Mouse (Mus musculus): ENCODE results near the gene Fibp. TPM values are rescaled to one million over a fixed set of nuclear protein-coding genes. Genes with fewer than 3 reads are reported as not detected.

The Fibp gene
- polyA plus RNA-seq, 1 experiment = 99.5 TPM

GRCm38 (mm10) chr19:5494314-5494713, 33.9 kb downstream of the Fibp start:
- peaks cover 2% of the 10 kb centered on the region; the same call in 1 of the 2 replicates for H3K36me3 ChIP-seq (ENCODE audit: control insufficient read depth, insufficient read depth, low read length)
- 62% methylated on average over 3 of the region's 3 CpGs for WGBS
- peak; percentile 70 for DNase-seq
- H3K27ac ChIP-seq (ENCODE audit: insufficient read depth, low read depth, low read length) = no peak overlapping the region
- H3K4me1 ChIP-seq (ENCODE audit: control insufficient read depth, insufficient read depth, low read length) = peaks cover 5% of the 10 kb centered on the region; the same call in 1 of the 2 replicates
- no peak overlapping the region for H3K4me3 ChIP-seq (ENCODE audit: insufficient read depth, low read depth, low read length)
- TF ChIP-seq POLR2A (IDR thresholded peaks at IDR 0.05; ENCODE audit: low read depth, low read length) (no peak), CTCF (conservative IDR thresholded peaks at IDR 0.05; ENCODE audit: insufficient read depth, insufficient read length, low read depth, low read length) (no peak)
- H3K27me3 ChIP-seq (replicated peaks; ENCODE audit: control insufficient read depth, insufficient read depth, low read length) = no peaks in the 10 kb centered on the region

GRCm38 (mm10) chr19:5495353-5496051, 35.1 kb downstream of the Fibp start:
- no peak for DNase-seq
- WGBS = 87% methylated on average over 12 of the region's 12 CpGs
- no peak overlapping the region for H3K4me3 ChIP-seq (ENCODE audit: insufficient read depth, low read depth, low read length)
- no peaks in the 10 kb centered on the region for H3K27me3 ChIP-seq (replicated peaks; ENCODE audit: control insufficient read depth, insufficient read depth, low read length)
- H3K27ac ChIP-seq (ENCODE audit: insufficient read depth, low read depth, low read length) = no peak overlapping the region
- TF ChIP-seq CTCF (conservative IDR thresholded peaks at IDR 0.05; ENCODE audit: insufficient read depth, insufficient read length, low read depth, low read length) (no peak), POLR2A (IDR thresholded peaks at IDR 0.05; ENCODE audit: low read depth, low read length) (no peak)
- peaks cover 5% of the 10 kb centered on the region; the same call in 1 of the 2 replicates for H3K4me1 ChIP-seq (ENCODE audit: control insufficient read depth, insufficient read depth, low read length)
- peaks cover 2% of the 10 kb centered on the region; the same call in 1 of the 2 replicates for H3K36me3 ChIP-seq (ENCODE audit: control insufficient read depth, insufficient read depth, low read length)

- Histone ChIP-seq H3K4me1 (ENCODE audit: control insufficient read depth, insufficient read depth, low read length) (peaks cover 5% of the 10 kb centered on the region; the same call in 1 of the 2 replicates), H3K36me3 (ENCODE audit: control insufficient read depth, insufficient read depth, low read length) (peaks cover 2% of the 10 kb centered on the region; the same call in 1 of the 2 replicates), H3K27ac (ENCODE audit: insufficient read depth, low read depth, low read length) (no peak overlapping the region), H3K27me3 (replicated peaks; ENCODE audit: control insufficient read depth, insufficient read depth, low read length) (no peaks in the 10 kb centered on the region), H3K4me3 (ENCODE audit: insufficient read depth, low read depth, low read length) (no peak overlapping the region)
- WGBS = 88% methylated on average over 16 of the region's 16 CpGs
- TF ChIP-seq CTCF (conservative IDR thresholded peaks at IDR 0.05; ENCODE audit: insufficient read depth, insufficient read length, low read depth, low read length) (no peak), POLR2A (IDR thresholded peaks at IDR 0.05; ENCODE audit: low read depth, low read length) (no peak)
- no peak for DNase-seq
These were observed 35.6 kb downstream of the Fibp start for GRCm38 (mm10) chr19:5496052-5496370.

- no peaks in the 10 kb centered on the region for H3K27me3 ChIP-seq (replicated peaks; ENCODE audit: control insufficient read depth, insufficient read depth, low read length)
- no peaks in the 10 kb centered on the region for H3K4me1 ChIP-seq (ENCODE audit: control insufficient read depth, insufficient read depth, low read length)
- 84% methylated on average over 2 of the region's 2 CpGs for WGBS
- TF ChIP-seq CTCF (conservative IDR thresholded peaks at IDR 0.05; ENCODE audit: insufficient read depth, insufficient read length, low read depth, low read length) (no peak), POLR2A (IDR thresholded peaks at IDR 0.05; ENCODE audit: low read depth, low read length) (no peak)
- no peak overlapping the region for H3K27ac ChIP-seq (ENCODE audit: insufficient read depth, low read depth, low read length)
- no peaks in the 10 kb centered on the region for H3K36me3 ChIP-seq (ENCODE audit: control insufficient read depth, insufficient read depth, low read length)
- no peak overlapping the region for H3K4me3 ChIP-seq (ENCODE audit: insufficient read depth, low read depth, low read length)
- DNase-seq = no peak
These were observed 40.0 kb downstream of the Fibp start for GRCm38 (mm10) chr19:5500330-5500875.

GRCm38 (mm10) chr19:5503687-5504086, 43.3 kb downstream of the Fibp start, which contains the start of gene 1700020D05Rik:
Gene 1700020D05Rik, minus strand, starts transcription at chr19:5503787.
- Histone ChIP-seq H3K36me3 (ENCODE audit: control insufficient read depth, insufficient read depth, low read length) (no peaks in the 10 kb centered on the region), H3K4me3 (ENCODE audit: insufficient read depth, low read depth, low read length) (no peak within 1 kb of the TSS), H3K27me3 (replicated peaks; ENCODE audit: control insufficient read depth, insufficient read depth, low read length) (no peaks in the 10 kb centered on the region), H3K27ac (ENCODE audit: insufficient read depth, low read depth, low read length) (no peak within 1 kb of the TSS), H3K4me1 (ENCODE audit: control insufficient read depth, insufficient read depth, low read length) (no peaks in the 10 kb centered on the region)
- no peak for TF ChIP-seq CTCF (conservative IDR thresholded peaks at IDR 0.05; ENCODE audit: insufficient read depth, insufficient read length, low read depth, low read length)
- no peak for TF ChIP-seq POLR2A (IDR thresholded peaks at IDR 0.05; ENCODE audit: low read depth, low read length)
- DNase-seq = no peak
- WGBS = 55% methylated on average over 17 of the region's 17 CpGs

GRCm38 (mm10) chr19:5510031-5511026, 49.9 kb downstream of the Fibp start, which contains the start of gene Snx32:
Gene Snx32, minus strand, starts transcription at chr19:5510538.
- no peak for TF ChIP-seq POLR2A (IDR thresholded peaks at IDR 0.05; ENCODE audit: low read depth, low read length)
- TF ChIP-seq CTCF (conservative IDR thresholded peaks at IDR 0.05; ENCODE audit: insufficient read depth, insufficient read length, low read depth, low read length) = no peak
- Histone ChIP-seq H3K27ac (ENCODE audit: insufficient read depth, low read depth, low read length) (peak within 1 kb of the TSS; percentile 5; the same call in 1 of the 2 replicates), H3K4me1 (ENCODE audit: control insufficient read depth, insufficient read depth, low read length) (peaks cover 9% of the 10 kb centered on the region; the same call in 1 of the 2 replicates), H3K36me3 (ENCODE audit: control insufficient read depth, insufficient read depth, low read length) (no peaks in the 10 kb centered on the region), H3K4me3 (ENCODE audit: insufficient read depth, low read depth, low read length) (peak within 1 kb of the TSS; percentile 59), H3K27me3 (replicated peaks; ENCODE audit: control insufficient read depth, insufficient read depth, low read length) (no peaks in the 10 kb centered on the region)
- DNase-seq = peak; percentile 100
- WGBS = 3% methylated on average over 47 of the region's 47 CpGs
